Mouse (Mus musculus): ENCODE measurements at regions not wholly inside any gene's neighbourhood (a gene's known extent, or its start where the extent isn't known, plus 50 kb on each side); places are given as distances from the start of the nearest gene placed in this dataset.
"Not testable (repeated sequence)": the region's sequence is repeated elsewhere in the genome, so short reads cannot be mapped to it uniquely, and the experiment has no call there.

- TF ChIP-seq FLI1 (IDR thresholded peaks at IDR 0.05; ENCODE audit: low read length); GATA1 (IDR thresholded peaks at IDR 0.05; ENCODE audit: borderline replicate concordance, low read length): not testable (repeated sequence)
These were observed 441.1 kb upstream of the Arid1b start for GRCm38 (mm10) chr17:4553026-4553425.
